Mouse (Mus musculus): ENCODE data around the gene Celf2. TPM values are rescaled to one million over a fixed set of nuclear protein-coding genes. Genes with fewer than 3 reads are reported as not detected.

The Celf2 gene
- polyA plus RNA-seq, 1 experiment from 2014 or later = 63.2 TPM

DNA sequence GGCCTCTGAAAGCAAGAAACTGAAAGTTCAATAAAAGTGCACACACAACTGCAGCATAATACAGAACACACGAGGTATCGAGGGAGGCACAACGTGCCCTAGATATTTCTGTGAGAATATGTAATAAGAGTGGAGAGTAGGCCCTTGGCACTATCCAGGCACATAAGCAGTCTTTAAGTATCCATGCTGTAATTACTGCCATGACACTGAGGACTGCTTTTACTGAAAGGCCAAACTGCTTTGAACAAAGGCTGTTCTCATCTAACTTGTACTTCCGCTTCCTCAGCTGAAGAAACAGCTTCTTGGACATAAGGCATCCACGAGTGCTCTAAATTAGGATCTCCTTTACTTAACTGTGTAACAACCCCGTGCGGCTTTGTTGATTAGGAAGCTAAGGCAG is 803.9 kb downstream of the Celf2 start:
- H3K27me3 ChIP-seq = no peaks in the 10 kb centered on the region
- 70% methylated on average over 7 of the region's 7 CpGs for WGBS

DNA sequence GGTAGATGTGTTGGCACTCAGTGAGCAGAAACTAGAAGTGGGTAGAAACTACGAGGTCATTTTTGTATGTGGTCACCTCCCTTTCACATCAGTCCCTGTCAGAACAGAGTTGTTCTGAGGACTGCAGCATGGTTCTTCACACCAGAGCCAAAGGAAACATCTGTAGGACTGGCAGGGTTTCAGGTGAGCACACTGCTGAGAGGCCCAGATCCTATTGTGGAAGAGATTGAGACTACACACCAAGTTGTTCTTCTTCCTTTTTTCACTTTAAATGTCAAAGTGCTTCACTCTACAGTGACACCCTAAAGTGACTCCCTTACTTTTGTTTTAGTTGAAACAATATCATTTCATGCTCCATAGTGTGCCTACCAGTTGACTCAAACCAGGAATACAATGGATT is 804.6 kb downstream of the Celf2 start:
- no peak for ATAC-seq (replicated peaks; ENCODE audit: insufficient number of reproducible peaks, insufficient read depth, low FRiP score, low read depth)
- peaks cover 18% of the 10 kb centered on the region for H3K4me1 ChIP-seq (replicated peaks)
- H3K9me3 ChIP-seq (replicated peaks) = no peaks in the 10 kb centered on the region
- H3K4me2 ChIP-seq = no peak overlapping the region
- H3K27me3 ChIP-seq = no peaks in the 10 kb centered on the region
- no peak overlapping the region for H3K4me3 ChIP-seq
- H3K27ac ChIP-seq = no peak overlapping the region
- H3K9ac ChIP-seq = no peak overlapping the region
- H3K36me3 ChIP-seq = no peaks in the 10 kb centered on the region
- 78% methylated on average over 1 of the region's 1 CpGs for WGBS

More for the DNA sequence above, 803.9 kb downstream of the Celf2 start:
- Histone ChIP-seq H3K9me3 (replicated peaks) (no peaks in the 10 kb centered on the region), H3K4me2 (no peak overlapping the region), H3K4me3 (no peak overlapping the region), H3K9ac (no peak overlapping the region), H3K4me1 (replicated peaks) (peaks cover 18% of the 10 kb centered on the region), H3K27ac (no peak overlapping the region), H3K36me3 (no peaks in the 10 kb centered on the region)
- no peak for ATAC-seq (replicated peaks; ENCODE audit: insufficient number of reproducible peaks, insufficient read depth, low FRiP score, low read depth)

DNA sequence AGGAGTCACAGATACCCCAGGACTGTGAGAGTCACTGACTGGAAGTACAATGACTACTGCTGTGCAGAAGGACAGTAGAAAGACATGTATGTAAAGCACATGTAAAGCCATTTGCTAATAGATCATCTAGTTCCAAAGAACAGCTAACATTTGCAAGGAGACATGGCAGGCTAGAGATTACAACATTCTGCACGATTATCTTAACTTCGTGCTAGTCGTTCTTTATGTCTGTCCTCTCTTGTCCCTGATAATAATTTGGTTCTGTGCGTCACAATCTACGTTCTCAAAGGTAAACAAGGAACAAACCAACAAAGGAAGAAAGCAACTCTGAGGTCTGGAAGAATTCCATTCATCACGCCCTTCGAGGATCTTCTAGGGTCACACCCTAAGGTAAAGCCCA is 805.0 kb downstream of the Celf2 start:
- Histone ChIP-seq H3K27ac (no peak overlapping the region), H3K4me1 (replicated peaks) (peaks cover 18% of the 10 kb centered on the region), H3K9ac (no peak overlapping the region), H3K9me3 (replicated peaks) (no peaks in the 10 kb centered on the region), H3K27me3 (no peaks in the 10 kb centered on the region), H3K36me3 (no peaks in the 10 kb centered on the region), H3K4me3 (no peak overlapping the region), H3K4me2 (no peak overlapping the region)
- no peak for ATAC-seq (replicated peaks; ENCODE audit: insufficient number of reproducible peaks, insufficient read depth, low FRiP score, low read depth)
- WGBS = 75% methylated on average over 7 of the region's 7 CpGs

GRCm38 (mm10) chr2:6696326-6696725 is 813.0 kb downstream of the Celf2 start:
- WGBS = 81% methylated on average over 1 of the region's 1 CpGs
- Histone ChIP-seq H3K9me3 (replicated peaks) (no peaks in the 10 kb centered on the region), H3K4me3 (no peak overlapping the region), H3K27me3 (no peaks in the 10 kb centered on the region), H3K4me1 (replicated peaks) (peaks cover 14% of the 10 kb centered on the region), H3K9ac (no peak overlapping the region), H3K27ac (0 out of 2 replicates have a peak overlapping the region, but pooled peaks have one; percentile 66), H3K36me3 (no peaks in the 10 kb centered on the region), H3K4me2 (no peak overlapping the region)
- no peak for ATAC-seq (replicated peaks; ENCODE audit: insufficient number of reproducible peaks, insufficient read depth, low FRiP score, low read depth)

GRCm38 (mm10) chr2:6695353-6695951 is 813.9 kb downstream of the Celf2 start:
- H3K4me3 ChIP-seq = no peak overlapping the region
- H3K4me1 ChIP-seq (replicated peaks) = peaks cover 14% of the 10 kb centered on the region
- H3K36me3 ChIP-seq = no peaks in the 10 kb centered on the region
- H3K4me2 ChIP-seq = 0 out of 2 replicates have a peak overlapping the region, but pooled peaks have one; percentile 10
- H3K27ac ChIP-seq = peak overlapping the region; percentile 66
- no peak for ATAC-seq (replicated peaks; ENCODE audit: insufficient number of reproducible peaks, insufficient read depth, low FRiP score, low read depth)
- H3K9ac ChIP-seq = no peak overlapping the region
- H3K27me3 ChIP-seq = no peaks in the 10 kb centered on the region
- no peaks in the 10 kb centered on the region for H3K9me3 ChIP-seq (replicated peaks)
- WGBS = 50% methylated on average over 4 of the region's 4 CpGs

DNA sequence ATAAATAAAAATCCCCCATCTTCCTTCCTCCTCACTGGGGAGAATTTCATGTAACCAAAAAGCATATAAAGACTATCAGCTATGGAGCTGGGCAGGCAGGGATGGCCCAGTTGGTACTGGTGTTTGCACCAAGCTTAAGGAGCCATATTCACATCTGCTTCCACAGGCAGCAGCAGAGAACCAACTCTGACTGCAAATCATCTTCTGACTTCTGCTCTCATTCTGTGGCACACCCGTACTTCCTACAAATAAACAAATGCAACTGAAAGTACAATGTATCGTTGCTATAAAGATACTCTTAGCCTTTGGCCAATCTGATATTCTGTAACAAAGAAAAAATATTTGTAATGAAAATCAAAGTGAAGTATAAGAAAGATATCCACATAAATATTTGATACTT is 819.7 kb downstream of the Celf2 start:
- H3K27ac ChIP-seq = no peak overlapping the region
- H3K4me2 ChIP-seq = no peak overlapping the region
- H3K9ac ChIP-seq = no peak overlapping the region
- no peaks in the 10 kb centered on the region for H3K4me1 ChIP-seq (replicated peaks)
- WGBS = 83% methylated on average over 2 of the region's 2 CpGs
- no peak overlapping the region for H3K4me3 ChIP-seq
- no peaks in the 10 kb centered on the region for H3K9me3 ChIP-seq (replicated peaks)
- H3K36me3 ChIP-seq = no peaks in the 10 kb centered on the region
- H3K27me3 ChIP-seq = no peaks in the 10 kb centered on the region
- ATAC-seq (replicated peaks; ENCODE audit: insufficient number of reproducible peaks, insufficient read depth, low FRiP score, low read depth) = no peak

GRCm38 (mm10) chr2:6678231-6678630 is 831.1 kb downstream of the Celf2 start:
- ATAC-seq (replicated peaks; ENCODE audit: insufficient number of reproducible peaks, insufficient read depth, low FRiP score, low read depth) = no peak
- Histone ChIP-seq H3K9ac (no peak overlapping the region), H3K4me3 (no peak overlapping the region), H3K9me3 (replicated peaks) (no peaks in the 10 kb centered on the region), H3K4me1 (replicated peaks) (no peaks in the 10 kb centered on the region), H3K27me3 (no peaks in the 10 kb centered on the region), H3K4me2 (no peak overlapping the region), H3K27ac (no peak overlapping the region), H3K36me3 (no peaks in the 10 kb centered on the region)
- WGBS = 91% methylated on average over 1 of the region's 1 CpGs

DNA sequence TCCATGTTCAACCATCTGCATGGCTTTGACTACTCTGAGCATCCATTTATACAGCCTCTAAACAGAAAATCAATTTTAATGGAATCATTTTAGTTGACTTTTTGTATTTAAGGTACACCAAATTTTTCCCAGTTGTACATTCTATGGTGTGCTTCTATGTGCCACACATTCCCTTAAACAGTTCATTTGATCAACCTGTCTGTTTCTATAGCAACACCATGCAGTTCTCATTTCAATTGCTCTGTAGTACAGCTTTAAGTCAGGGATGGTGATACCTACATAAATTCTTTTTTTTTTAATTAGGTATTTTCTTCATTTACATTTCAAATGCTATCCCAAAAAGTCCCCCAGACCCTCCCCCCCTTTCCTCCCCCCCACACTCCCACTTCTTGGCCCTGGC is 831.9 kb downstream of the Celf2 start:
- Histone ChIP-seq H3K27ac (no peak overlapping the region), H3K9ac (no peak overlapping the region), H3K4me3 (no peak overlapping the region), H3K4me2 (no peak overlapping the region), H3K4me1 (replicated peaks) (no peaks in the 10 kb centered on the region), H3K27me3 (no peaks in the 10 kb centered on the region), H3K9me3 (replicated peaks) (no peaks in the 10 kb centered on the region), H3K36me3 (no peaks in the 10 kb centered on the region)
- ATAC-seq (replicated peaks; ENCODE audit: insufficient number of reproducible peaks, insufficient read depth, low FRiP score, low read depth) = no peak

DNA sequence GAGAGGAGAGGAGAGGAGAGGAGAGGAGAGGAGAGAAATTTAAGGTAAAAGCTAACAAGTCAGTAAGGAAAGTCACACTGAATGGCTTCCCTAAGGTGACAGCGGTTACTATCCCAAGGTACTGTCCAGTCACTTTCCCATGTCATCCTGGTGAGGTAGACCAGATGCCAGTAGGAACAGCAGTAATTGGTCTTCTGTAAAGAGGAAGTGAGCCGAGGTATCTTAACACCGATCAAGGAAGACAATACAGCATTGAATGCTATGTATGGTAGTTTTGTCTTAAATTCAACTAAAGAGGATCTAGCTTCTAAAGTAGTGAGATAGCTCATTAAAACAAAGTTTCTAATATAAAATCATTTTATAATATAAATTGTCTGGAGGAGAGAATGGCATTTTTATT is 835.0 kb downstream of the Celf2 start:
- H3K36me3 ChIP-seq = no peaks in the 10 kb centered on the region
- H3K27ac ChIP-seq = no peak overlapping the region
- H3K27me3 ChIP-seq = no peaks in the 10 kb centered on the region
- no peaks in the 10 kb centered on the region for H3K4me1 ChIP-seq (replicated peaks)
- no peak for ATAC-seq (replicated peaks; ENCODE audit: insufficient number of reproducible peaks, insufficient read depth, low FRiP score, low read depth)
- H3K9me3 ChIP-seq (replicated peaks) = no peaks in the 10 kb centered on the region
- no peak overlapping the region for H3K4me2 ChIP-seq
- no peak overlapping the region for H3K9ac ChIP-seq
- no peak overlapping the region for H3K4me3 ChIP-seq
- 78% methylated on average over 3 of the region's 3 CpGs for WGBS

GRCm38 (mm10) chr2:6673418-6673817 is 835.9 kb downstream of the Celf2 start:
- Histone ChIP-seq H3K36me3 (no peaks in the 10 kb centered on the region), H3K4me1 (replicated peaks) (no peaks in the 10 kb centered on the region), H3K9ac (no peak overlapping the region), H3K27me3 (no peaks in the 10 kb centered on the region), H3K4me2 (no peak overlapping the region), H3K4me3 (no peak overlapping the region), H3K27ac (no peak overlapping the region), H3K9me3 (replicated peaks) (no peaks in the 10 kb centered on the region)
- no peak for ATAC-seq (replicated peaks; ENCODE audit: insufficient number of reproducible peaks, insufficient read depth, low FRiP score, low read depth)
- 76% methylated on average over 3 of the region's 3 CpGs for WGBS

- 77% methylated on average over 4 of the region's 4 CpGs for WGBS
- Histone ChIP-seq H3K9ac (no peak overlapping the region), H3K4me1 (replicated peaks) (no peaks in the 10 kb centered on the region), H3K36me3 (no peaks in the 10 kb centered on the region), H3K27ac (no peak overlapping the region), H3K4me2 (no peak overlapping the region), H3K27me3 (no peaks in the 10 kb centered on the region), H3K9me3 (replicated peaks) (no peaks in the 10 kb centered on the region), H3K4me3 (no peak overlapping the region)
- ATAC-seq (replicated peaks; ENCODE audit: insufficient number of reproducible peaks, insufficient read depth, low FRiP score, low read depth) = no peak
Observed at GRCm38 (mm10) chr2:6667611-6668010, 841.8 kb downstream of the Celf2 start.

- no peaks in the 10 kb centered on the region for H3K36me3 ChIP-seq
- H3K27ac ChIP-seq = no peak overlapping the region
- no peak overlapping the region for H3K4me3 ChIP-seq
- no peak for ATAC-seq (replicated peaks; ENCODE audit: insufficient number of reproducible peaks, insufficient read depth, low FRiP score, low read depth)
- no peak overlapping the region for H3K9ac ChIP-seq
- H3K27me3 ChIP-seq = no peaks in the 10 kb centered on the region
- no peaks in the 10 kb centered on the region for H3K9me3 ChIP-seq (replicated peaks)
- no peak overlapping the region for H3K4me2 ChIP-seq
- 80% methylated on average over 4 of the region's 4 CpGs for WGBS
- peaks cover 3% of the 10 kb centered on the region; the same call in 1 of the 2 replicates for H3K4me1 ChIP-seq (replicated peaks)
Observed at GRCm38 (mm10) chr2:6659834-6660233, 849.5 kb downstream of the Celf2 start.
